Mouse (Mus musculus) C2C12 (cell line): ENCODE data around the gene Zfp831. TPM values are rescaled to one million over a fixed set of nuclear protein-coding genes. Genes with fewer than 3 reads are reported as not detected.

Source experiments
- H3K27me3 ChIP-seq: one replicate; pipeline ENCODE4 v1.6.1; 2011; ENCODE audit not compliant: control insufficient read depth, insufficient read depth, insufficient read length
- H3K36me3 ChIP-seq: one replicate; pipeline ENCODE4 v1.6.1; 2011; ENCODE audit not compliant: control insufficient read depth, insufficient read depth
- H3K4me3 ChIP-seq: one replicate; pipeline ENCODE4 v1.5.1; 2011; ENCODE audit warnings: mild to moderate bottlenecking, control low read depth; ENCODE audit not compliant: poor library complexity, insufficient read depth, severe bottlenecking
- H3K79me2 ChIP-seq: one replicate; pipeline ENCODE4 v1.6.1; 2011; ENCODE audit not compliant: control insufficient read depth, insufficient read depth
- H3K79me3 ChIP-seq: one replicate; pipeline ENCODE4 v1.6.1; 2011; ENCODE audit warnings: low read depth, control low read depth
- H3ac ChIP-seq: one replicate; pipeline ENCODE3; 2011; ENCODE audit warnings: low read depth; ENCODE audit not compliant: control insufficient read depth, insufficient read length
- CEBPB ChIP-seq: IDR thresholded peaks from one replicate; pipeline ENCODE4 v1.6.1; 2011; ENCODE audit warnings: low read depth, mild to moderate bottlenecking, control low read depth, moderate library complexity
- CTCF ChIP-seq: IDR thresholded peaks from one replicate; pipeline ENCODE4 v1.5.1; 2011; ENCODE audit not compliant: control insufficient read depth, insufficient read depth, insufficient read length
- FOSL1 ChIP-seq: IDR thresholded peaks from one replicate; pipeline ENCODE4 v1.8.0; 2011; ENCODE audit warnings: mild to moderate bottlenecking, low read length; ENCODE audit not compliant: poor library complexity, insufficient read depth, severe bottlenecking
- MAX ChIP-seq: IDR thresholded peaks from one replicate; pipeline ENCODE4 v1.6.1; 2011; ENCODE audit warnings: mild to moderate bottlenecking, control low read depth
- MYOD1 ChIP-seq: IDR thresholded peaks from one replicate; pipeline ENCODE4 v1.6.1; 2011; ENCODE audit warnings: low read depth; ENCODE audit not compliant: control insufficient read depth, insufficient read length
- MYOG ChIP-seq: IDR thresholded peaks from one replicate; pipeline ENCODE4 v1.6.1; 2011; ENCODE audit not compliant: control insufficient read depth, insufficient read length; ENCODE audit errors: extremely low read depth
- USF1 ChIP-seq: IDR thresholded peaks from one replicate; pipeline ENCODE4 v1.6.1; 2011; ENCODE audit warnings: low read depth, mild to moderate bottlenecking, control low read depth, moderate library complexity
- polyA plus RNA-seq: library from polyadenylated mRNA; unstranded; fragments of >200 nt; fragmentation: generic; extraction: Trizol; gene quantifications from one replicate; pipeline ENCODE4 v1.2.1, GENCODE M21; 2012; ENCODE audit warnings: missing spikeins

The Zfp831 gene
- polyA plus RNA-seq, 1 experiment: not detected

- Histone ChIP-seq H3K79me3 (no peaks in the 10 kb centered on the region), H3K36me3 (no peaks in the 10 kb centered on the region), H3K27me3 (no peaks in the 10 kb centered on the region), H3K4me3 (no peak overlapping the region), H3ac (no peak overlapping the region), H3K79me2 (no peaks in the 10 kb centered on the region)
- TF ChIP-seq CEBPB: no peak
- no peak for TF ChIP-seq MYOG
- no peak for TF ChIP-seq MAX
- TF ChIP-seq MYOD1: no peak
- TF ChIP-seq FOSL1: no peak
- TF ChIP-seq USF1: no peak
- no peak for TF ChIP-seq CTCF
These were observed 74.5 kb downstream of the Zfp831 start for GRCm38 (mm10) chr2:174717857-174718256.

DNA sequence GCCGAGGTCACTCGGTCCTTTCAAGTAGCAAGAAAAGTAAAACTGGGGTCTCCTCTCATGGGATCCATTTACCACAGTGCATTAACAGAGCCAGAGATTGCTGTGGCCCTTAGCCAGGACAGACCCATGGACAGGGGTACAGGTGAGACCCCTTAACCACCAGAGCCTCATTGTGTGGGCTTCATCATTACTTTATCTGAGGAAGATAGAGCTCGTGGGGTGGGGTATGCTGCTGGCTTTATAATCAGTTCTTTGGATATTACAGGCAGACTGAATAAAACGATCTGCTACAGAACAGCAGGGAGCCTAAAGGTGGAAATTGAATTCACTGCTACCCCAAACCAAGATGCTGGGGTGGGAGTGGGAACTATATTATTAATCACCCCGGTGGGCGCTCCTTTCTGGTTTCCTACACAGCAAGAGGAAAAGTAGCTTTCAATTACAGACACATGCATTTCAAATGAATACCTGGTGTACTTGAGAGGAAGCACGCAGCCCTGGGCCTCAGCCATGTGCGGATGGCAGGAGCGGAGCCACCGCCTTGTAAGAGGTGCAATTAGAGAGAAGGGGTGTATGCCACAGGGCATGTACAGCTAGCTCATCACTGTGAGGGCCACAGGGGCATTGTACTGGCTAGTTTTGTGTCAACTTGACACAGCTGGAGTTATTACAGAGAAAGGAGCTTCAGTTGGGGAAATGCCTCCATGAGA is 83.9 kb downstream of the Zfp831 start:
- no peak overlapping the region for H3K4me3 ChIP-seq

DNA sequence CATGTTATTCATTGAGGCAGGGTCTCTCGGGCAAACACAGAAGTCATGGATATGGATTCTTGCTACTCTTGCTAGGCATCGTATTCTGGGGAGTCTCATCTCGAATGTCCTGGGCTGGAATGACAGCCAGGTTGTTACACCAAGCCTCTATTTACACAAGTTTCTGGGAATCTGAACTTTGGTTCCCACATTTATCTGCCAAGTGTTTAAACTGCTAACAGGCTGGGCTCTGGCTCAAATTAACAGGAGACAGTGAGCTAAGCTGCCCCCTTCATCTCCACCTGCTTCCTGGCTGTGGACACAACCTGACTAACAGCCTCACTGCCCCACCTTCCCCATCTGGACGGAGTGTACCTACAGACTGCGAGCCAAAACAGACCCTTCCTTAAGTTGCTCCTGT is 88.6 kb downstream of the Zfp831 start:
- Histone ChIP-seq H3K79me2 (no peaks in the 10 kb centered on the region), H3K27me3 (no peaks in the 10 kb centered on the region), H3K79me3 (no peaks in the 10 kb centered on the region), H3K36me3 (no peaks in the 10 kb centered on the region), H3ac (no peak overlapping the region), H3K4me3 (no peak overlapping the region)
- TF ChIP-seq FOSL1 (no peak), CEBPB (no peak), MYOG (no peak)

More for the DNA sequence above, 83.9 kb downstream of the Zfp831 start:
- Histone ChIP-seq H3K79me3 (no peaks in the 10 kb centered on the region), H3K27me3 (no peaks in the 10 kb centered on the region), H3K36me3 (no peaks in the 10 kb centered on the region), H3K79me2 (no peaks in the 10 kb centered on the region), H3ac (no peak overlapping the region)
- no peak for TF ChIP-seq FOSL1
- TF ChIP-seq MAX: no peak
- TF ChIP-seq USF1: no peak
- TF ChIP-seq MYOD1: no peak
- TF ChIP-seq CTCF: no peak
- TF ChIP-seq MYOG: no peak
- TF ChIP-seq CEBPB: no peak

DNA sequence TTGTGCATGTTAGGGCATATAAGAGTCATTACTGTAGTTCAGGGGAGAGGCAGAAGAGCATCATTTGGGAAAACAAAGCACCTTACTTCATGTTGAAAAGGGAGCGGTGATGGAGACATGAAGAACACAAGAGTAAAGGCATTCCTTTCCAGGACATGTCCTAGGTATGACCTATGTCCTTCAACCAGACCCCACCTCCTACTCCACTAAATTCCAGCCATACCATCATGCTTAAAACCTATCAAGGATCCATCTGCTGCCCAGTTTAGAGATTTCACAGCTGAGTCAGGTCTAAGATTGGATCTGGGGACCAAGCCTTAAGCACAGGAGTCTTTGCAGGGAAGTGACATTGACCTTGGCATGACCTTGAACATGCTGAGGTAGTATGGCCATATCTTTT is 91.9 kb downstream of the Zfp831 start:
- Histone ChIP-seq H3K79me3 (no peaks in the 10 kb centered on the region), H3ac (no peak overlapping the region), H3K27me3 (no peaks in the 10 kb centered on the region), H3K79me2 (no peaks in the 10 kb centered on the region), H3K4me3 (no peak overlapping the region), H3K36me3 (no peaks in the 10 kb centered on the region)
- no peak for TF ChIP-seq FOSL1
- no peak for TF ChIP-seq MYOG
- TF ChIP-seq USF1: no peak
- no peak for TF ChIP-seq MYOD1
- no peak for TF ChIP-seq CEBPB
- no peak for TF ChIP-seq MAX
- TF ChIP-seq CTCF: no peak

DNA sequence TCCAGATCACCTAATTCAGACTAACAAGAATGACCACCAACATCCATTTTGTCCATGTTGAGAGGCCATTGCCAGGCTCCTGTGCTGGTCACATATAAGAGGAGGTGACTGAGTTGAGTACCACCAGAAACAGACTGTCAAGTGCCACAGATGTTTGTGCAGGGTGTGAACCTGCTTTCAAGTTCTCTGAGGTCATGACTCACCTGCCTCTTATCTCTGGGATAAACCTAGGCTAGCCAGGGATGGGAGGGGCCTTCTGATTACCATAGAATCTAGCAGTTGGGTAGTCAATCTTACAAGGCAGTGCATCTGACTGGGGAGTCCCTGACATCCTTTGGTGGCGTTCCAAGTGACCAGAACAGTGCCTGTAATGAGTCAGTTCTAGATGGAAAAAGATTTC is 103.8 kb downstream of the Zfp831 start:
- Histone ChIP-seq H3ac (no peak overlapping the region), H3K36me3 (no peaks in the 10 kb centered on the region), H3K79me2 (no peaks in the 10 kb centered on the region), H3K4me3 (no peak overlapping the region), H3K27me3 (no peaks in the 10 kb centered on the region), H3K79me3 (no peaks in the 10 kb centered on the region)
- no peak for TF ChIP-seq CTCF
- no peak for TF ChIP-seq MAX
- TF ChIP-seq MYOG: no peak
- TF ChIP-seq CEBPB: no peak
- TF ChIP-seq MYOD1: no peak
- TF ChIP-seq USF1: no peak
- TF ChIP-seq FOSL1: no peak

GRCm38 (mm10) chr2:174748381-174748780 is 105.0 kb downstream of the Zfp831 start:
- no peak overlapping the region for H3K4me3 ChIP-seq
- no peaks in the 10 kb centered on the region for H3K36me3 ChIP-seq
- no peaks in the 10 kb centered on the region for H3K27me3 ChIP-seq
- no peak overlapping the region for H3ac ChIP-seq
- TF ChIP-seq MAX: no peak
- TF ChIP-seq USF1: no peak
- TF ChIP-seq CTCF: no peak
- no peak for TF ChIP-seq MYOD1
- H3K79me2 ChIP-seq: no peaks in the 10 kb centered on the region
- H3K79me3 ChIP-seq: no peaks in the 10 kb centered on the region
